In genomic region chr19:6925307-6925573, GRCm38 (mm10) we compare ENCODE assay signal across 8 mouse cellular contexts. TPM values are rescaled to one million over a fixed set of nuclear protein-coding genes. Genes with fewer than 3 reads are reported as not detected.
DNase-seq lines count a peak whose midpoint lies in the region; ATAC-seq and TF ChIP-seq lines count a peak whose summit lies in the region.

Catsperz (minus strand) TSS chr19:6925380.

- H3K27me3 ChIP-seq in kidney, adult 2 months (replicated peaks; ENCODE audit: control insufficient read depth, insufficient read depth, low read length) = no peaks in the 10 kb centered on the region
- H3K27me3 ChIP-seq in hindbrain, embryonic 13.5 days = peaks cover 75% of the 10 kb centered on the region
- H3K27me3 ChIP-seq in lung, postnatal 0 days (replicated peaks; ENCODE audit: insufficient read depth, low read length) = peaks cover 32% of the 10 kb centered on the region

- H3K36me3 ChIP-seq in kidney, adult 2 months (ENCODE audit: control insufficient read depth, insufficient read depth, low read length) = no peaks in the 10 kb centered on the region
- H3K36me3 ChIP-seq in hindbrain, embryonic 13.5 days = no peaks in the 10 kb centered on the region
- H3K36me3 ChIP-seq in lung, postnatal 0 days (ENCODE audit: insufficient read depth, low read length) = no peaks in the 10 kb centered on the region

- no peak for TF ChIP-seq CTCF in kidney, adult 2 months (conservative IDR thresholded peaks at IDR 0.05; ENCODE audit: insufficient read depth, insufficient read length, low read depth, low read length)
- TF ChIP-seq CTCF in lung, postnatal 0 days (IDR thresholded peaks at IDR 0.05) = no peak

- H3K9ac ChIP-seq in hindbrain, embryonic 13.5 days = no peak within 1 kb of the TSS
- H3K9ac ChIP-seq in lung, postnatal 0 days (replicated peaks; ENCODE audit: low read depth) = no peak within 1 kb of the TSS

- H3K4me3 ChIP-seq in kidney, adult 2 months (ENCODE audit: insufficient read depth, low read depth, low read length) = peak within 1 kb of the TSS; percentile 12; the same call in 1 of the 2 replicates
- peak within 1 kb of the TSS; percentile 14; the same call in 1 of the 2 replicates for H3K4me3 ChIP-seq in hindbrain, embryonic 13.5 days
- peak within 1 kb of the TSS; percentile 10; the same call in 1 of the 2 replicates for H3K4me3 ChIP-seq in lung, postnatal 0 days (ENCODE audit: low read depth, low read length)

- no peak within 1 kb of the TSS for H3K27ac ChIP-seq in kidney, adult 2 months (ENCODE audit: insufficient read depth, low read depth, low read length)
- H3K27ac ChIP-seq in hindbrain, embryonic 13.5 days = no peak within 1 kb of the TSS
- no peak within 1 kb of the TSS for H3K27ac ChIP-seq in lung, postnatal 0 days (ENCODE audit: low read length)

- no peak for TF ChIP-seq EP300 in lung, postnatal 0 days (IDR thresholded peaks at IDR 0.05)

- no peak for ATAC-seq in hindbrain, embryonic 13.5 days (ENCODE audit: low FRiP score)
- ATAC-seq in lung, postnatal 0 days = no peak
- no peak for ATAC-seq in inflammation-experienced regulatory T-cells, adult 6 months

- H3K9me3 ChIP-seq in hindbrain, embryonic 13.5 days = no peaks in the 10 kb centered on the region
- no peaks in the 10 kb centered on the region for H3K9me3 ChIP-seq in lung, postnatal 0 days (ENCODE audit: low read length)

- no peak for TF ChIP-seq POLR2A in kidney, adult 2 months (IDR thresholded peaks at IDR 0.05; ENCODE audit: low read depth, low read length)

- peaks cover 17% of the 10 kb centered on the region; the same call in 1 of the 2 replicates for H3K4me1 ChIP-seq in kidney, adult 2 months (ENCODE audit: control insufficient read depth, insufficient read depth, low read length)
- peaks cover 47% of the 10 kb centered on the region for H3K4me1 ChIP-seq in hindbrain, embryonic 13.5 days (replicated peaks)
- H3K4me1 ChIP-seq in lung, postnatal 0 days (ENCODE audit: insufficient read depth, low read depth, low read length) = peaks cover 19% of the 10 kb centered on the region

- DNase-seq in kidney, adult 2 months = no peak
- no peak for DNase-seq in kidney, postnatal 14 days
- DNase-seq in R1 (ENCODE audit: low read depth, low spot score) = peak; percentile 62
- DNase-seq in lung, postnatal 0 days (ENCODE audit: low spot score) = peak; percentile 66
- DNase-seq in right cerebral cortex, adult 18-20 months = no peak
- DNase-seq in cerebellum, postnatal 25 days = no peak

- WGBS in kidney, adult 2 months = 7% methylated on average over 9 of the region's 9 CpGs
- 5% methylated on average over 9 of the region's 9 CpGs for WGBS in hindbrain, embryonic 13.5 days
- WGBS in lung, postnatal 0 days = 3% methylated on average over 9 of the region's 9 CpGs

- peak within 1 kb of the TSS; percentile 27 for H3K4me2 ChIP-seq in hindbrain, embryonic 13.5 days
- peak within 1 kb of the TSS; percentile 22 for H3K4me2 ChIP-seq in lung, postnatal 0 days (replicated peaks; ENCODE audit: low read depth, low read length)

RNA-seq across cellular contexts. Expression of gene Catsperz, which starts in this region (rescaled TPM):
- 0.44 and 0.99 TPM in 2 replicates for polyA plus RNA-seq in kidney, adult 2 months (2012; rRNA removed)
- 0.86 and 1.00 TPM in 2 replicates for polyA plus RNA-seq in hindbrain, embryonic 13.5 days (2015; fragmentation: Nextera tagmentation; extraction: Ambion mirVana)
- 1.7 and 2.4 TPM in 2 replicates for polyA plus RNA-seq in lung, postnatal 0 days (2015; fragmentation: Nextera tagmentation; extraction: Ambion mirVana)
- polyA plus RNA-seq in inflammation-experienced regulatory T-cells, adult 6 months (2017; shearing (Covaris generic)) = under 1 TPM in 1 of 3 experiments, not detected in 2; 0.59 TPM

Comparison
In these comparisons a context has a peak if more than half of its experiments do, and no peak if none do; other contexts are left out.
1. DNase-seq: peak in R1 (single experiment) and lung, postnatal 0 days (single experiment); none in kidney, adult 2 months (single experiment), kidney, postnatal 14 days (single experiment), right cerebral cortex, adult 18-20 months (single experiment) and cerebellum, postnatal 25 days (0 of 2).
2. Peak in every context shown above with its lines, with median percentiles within 50 percentile points of each other: H3K4me3 ChIP-seq.